Mouse (Mus musculus): ENCODE measurements at regions not wholly inside any gene's neighbourhood (a gene's known extent, or its start where the extent isn't known, plus 50 kb on each side); places are given as distances from the start of the nearest gene placed in this dataset.
"Not testable (repeated sequence)": the region's sequence is repeated elsewhere in the genome, so short reads cannot be mapped to it uniquely, and the experiment has no call there.

DNA sequence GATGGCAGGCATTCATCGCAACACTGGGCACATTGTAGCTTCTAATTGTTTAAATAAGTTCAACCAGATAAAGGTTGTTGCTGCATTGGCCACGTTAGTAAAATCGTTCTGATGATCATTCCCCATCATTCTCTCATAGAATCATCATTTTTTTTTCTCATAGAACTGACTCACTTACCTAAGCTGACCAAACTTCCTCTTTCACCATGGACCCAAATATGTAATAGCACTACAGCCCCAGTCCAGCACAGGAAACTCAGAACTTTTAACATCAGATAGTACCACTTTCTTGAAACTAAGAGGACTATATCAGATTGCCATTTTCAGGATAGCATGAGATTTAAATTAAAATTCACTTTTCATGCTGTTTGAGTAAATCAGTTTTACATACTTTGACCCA lies 82.2 kb upstream of the Anapc15-ps start:
- 95% methylated on average over 3 of the region's 3 CpGs for WGBS
- no peaks in the 10 kb centered on the region for H3K36me3 ChIP-seq (ENCODE audit: control insufficient read depth, insufficient read depth, low read length)
- no peaks in the 10 kb centered on the region for H3K9me3 ChIP-seq (ENCODE audit: control insufficient read depth, low read length)
- no peak overlapping the region for H3K4me3 ChIP-seq (ENCODE audit: low read depth, low read length)
- no peak overlapping the region for H3K9ac ChIP-seq (replicated peaks; ENCODE audit: low read depth, low read length)
- no peak overlapping the region for H3K4me2 ChIP-seq (ENCODE audit: low read depth, low read length)
- H3K4me1 ChIP-seq (ENCODE audit: control insufficient read depth, insufficient read depth, low read length), result no peaks in the 10 kb centered on the region
- no peak overlapping the region for H3K27ac ChIP-seq (ENCODE audit: low read depth, low read length)
- no peaks in the 10 kb centered on the region for H3K27me3 ChIP-seq (ENCODE audit: control insufficient read depth, insufficient read depth, low read length)
- ATAC-seq (ENCODE audit: low read depth), result no peak

DNA sequence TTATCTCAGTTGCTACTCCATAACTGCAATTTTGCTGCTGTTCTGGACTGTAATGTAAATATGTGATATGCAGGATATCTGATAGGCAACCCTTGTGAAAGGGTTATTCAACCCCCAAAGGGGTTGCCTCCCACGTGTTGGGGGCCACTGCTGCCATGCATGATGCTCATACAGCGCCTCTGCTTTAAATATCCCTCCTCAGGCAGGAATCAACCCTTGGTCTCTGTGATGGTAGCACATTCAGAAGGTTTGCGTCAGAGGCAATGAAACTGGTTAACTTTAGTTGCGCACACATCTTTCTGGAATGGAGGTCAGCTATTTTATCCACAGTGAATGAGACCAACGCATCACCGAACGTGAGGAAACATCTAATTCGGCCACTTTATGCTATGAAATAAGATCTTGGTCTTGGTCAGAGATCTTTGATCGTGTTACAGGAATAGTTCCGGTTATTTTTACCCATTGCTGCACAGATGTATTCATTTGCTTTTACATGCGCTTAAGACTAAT lies 80.2 kb upstream of the Anapc15-ps start:
- ATAC-seq (ENCODE audit: low read depth), result no peak
- Histone ChIP-seq H3K4me2 (ENCODE audit: low read depth, low read length) (no peak overlapping the region), H3K27me3 (ENCODE audit: control insufficient read depth, insufficient read depth, low read length) (no peaks in the 10 kb centered on the region), H3K27ac (ENCODE audit: low read depth, low read length) (no peak overlapping the region), H3K9ac (replicated peaks; ENCODE audit: low read depth, low read length) (no peak overlapping the region), H3K9me3 (ENCODE audit: control insufficient read depth, low read length) (no peaks in the 10 kb centered on the region), H3K4me1 (ENCODE audit: control insufficient read depth, insufficient read depth, low read length) (no peaks in the 10 kb centered on the region), H3K36me3 (ENCODE audit: control insufficient read depth, insufficient read depth, low read length) (no peaks in the 10 kb centered on the region), H3K4me3 (ENCODE audit: low read depth, low read length) (no peak overlapping the region)
- WGBS, result 94% methylated on average over 11 of the region's 11 CpGs

DNA sequence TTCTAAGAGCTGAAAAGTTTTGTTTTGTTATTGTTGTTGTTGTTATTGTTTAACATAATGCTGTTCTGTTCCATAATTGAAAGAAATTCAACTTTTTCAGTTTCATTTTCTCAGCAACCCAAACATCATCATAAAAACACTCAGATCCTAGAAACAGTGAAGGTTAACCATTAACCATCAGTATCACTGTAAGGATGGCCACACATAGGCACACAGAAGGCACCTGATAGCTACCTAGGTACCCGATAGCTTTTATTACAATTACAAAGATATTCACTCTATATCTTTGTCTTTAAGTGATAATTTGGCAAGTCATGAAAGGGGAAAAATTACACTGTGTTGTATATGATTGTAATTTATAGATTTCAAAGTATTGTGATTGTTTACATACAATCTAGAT lies 75.1 kb upstream of the Anapc15-ps start:
- Histone ChIP-seq H3K9ac (replicated peaks; ENCODE audit: low read depth, low read length) (no peak overlapping the region), H3K9me3 (ENCODE audit: control insufficient read depth, low read length) (no peaks in the 10 kb centered on the region), H3K27ac (ENCODE audit: low read depth, low read length) (no peak overlapping the region), H3K4me1 (ENCODE audit: control insufficient read depth, insufficient read depth, low read length) (no peaks in the 10 kb centered on the region), H3K4me3 (ENCODE audit: low read depth, low read length) (no peak overlapping the region), H3K27me3 (ENCODE audit: control insufficient read depth, insufficient read depth, low read length) (no peaks in the 10 kb centered on the region), H3K4me2 (ENCODE audit: low read depth, low read length) (no peak overlapping the region), H3K36me3 (ENCODE audit: control insufficient read depth, insufficient read depth, low read length) (no peaks in the 10 kb centered on the region)
- ATAC-seq (ENCODE audit: low read depth), result no peak
- 94% methylated on average over 1 of the region's 1 CpGs for WGBS

DNA sequence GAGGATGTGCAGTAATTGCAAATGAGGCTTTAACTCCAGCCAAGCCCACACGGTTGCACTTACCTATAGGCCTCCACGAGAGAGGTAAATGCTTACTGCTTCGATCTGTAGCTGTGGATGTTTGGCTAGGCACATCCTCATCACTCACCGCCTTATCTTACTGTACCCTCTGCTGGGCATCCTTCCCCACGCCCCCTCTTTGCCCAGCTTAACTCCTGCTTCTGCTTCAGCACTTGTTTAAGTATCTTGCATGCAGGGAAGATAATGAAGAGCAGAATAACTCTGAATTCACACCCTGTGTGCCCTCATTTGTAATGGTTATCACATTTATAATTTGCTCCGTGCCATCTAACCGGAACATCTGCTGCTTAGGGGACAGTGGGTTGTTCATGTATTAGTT lies 74.7 kb upstream of the Anapc15-ps start:
- no peak overlapping the region for H3K4me3 ChIP-seq (ENCODE audit: low read depth, low read length)
- H3K27me3 ChIP-seq (ENCODE audit: control insufficient read depth, insufficient read depth, low read length), result no peaks in the 10 kb centered on the region
- no peak for ATAC-seq (ENCODE audit: low read depth)
- no peaks in the 10 kb centered on the region for H3K36me3 ChIP-seq (ENCODE audit: control insufficient read depth, insufficient read depth, low read length)
- H3K4me2 ChIP-seq (ENCODE audit: low read depth, low read length), result no peak overlapping the region
- H3K4me1 ChIP-seq (ENCODE audit: control insufficient read depth, insufficient read depth, low read length), result no peaks in the 10 kb centered on the region
- no peak overlapping the region for H3K27ac ChIP-seq (ENCODE audit: low read depth, low read length)
- no peak overlapping the region for H3K9ac ChIP-seq (replicated peaks; ENCODE audit: low read depth, low read length)
- no peaks in the 10 kb centered on the region for H3K9me3 ChIP-seq (ENCODE audit: control insufficient read depth, low read length)
- 78% methylated on average over 7 of the region's 7 CpGs for WGBS

DNA sequence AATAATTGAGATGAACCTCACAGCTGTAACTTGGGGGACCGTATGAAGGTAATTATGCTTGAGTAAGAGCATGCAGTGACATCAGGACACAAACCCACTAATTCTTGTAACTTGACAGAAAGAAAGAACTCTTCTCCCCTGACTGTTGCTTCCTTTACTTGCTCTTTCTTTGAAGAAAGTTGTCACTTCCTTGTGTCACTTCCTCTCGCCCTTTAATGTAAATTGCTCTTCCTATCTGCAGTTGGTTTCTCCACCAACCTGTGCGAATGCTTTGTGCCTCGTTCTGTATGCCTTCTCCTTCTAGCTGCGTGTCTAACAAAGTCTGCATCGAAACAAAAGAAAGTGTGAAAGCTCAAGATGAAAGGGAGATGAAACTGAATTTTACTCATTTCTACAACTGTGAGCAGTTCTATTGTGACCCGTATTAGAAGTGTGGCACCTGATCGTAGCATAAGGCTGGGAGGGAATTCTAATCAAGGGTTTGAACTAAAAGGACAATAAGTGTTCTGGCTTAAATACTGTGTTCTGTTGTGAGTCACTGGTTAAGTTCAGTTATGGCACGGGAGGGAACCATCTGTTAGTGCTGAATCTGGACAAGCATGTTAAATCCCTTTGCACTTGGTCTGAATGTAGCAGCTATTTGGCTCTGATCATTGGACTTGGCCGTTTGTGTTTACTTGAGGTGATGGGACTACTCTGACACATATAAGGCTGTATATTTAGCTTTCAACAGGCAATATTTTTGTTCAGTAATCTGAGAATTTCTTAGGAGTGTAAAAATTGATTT lies 72.8 kb upstream of the Anapc15-ps start:
- WGBS, result 73% methylated on average over 10 of the region's 10 CpGs

DNA sequence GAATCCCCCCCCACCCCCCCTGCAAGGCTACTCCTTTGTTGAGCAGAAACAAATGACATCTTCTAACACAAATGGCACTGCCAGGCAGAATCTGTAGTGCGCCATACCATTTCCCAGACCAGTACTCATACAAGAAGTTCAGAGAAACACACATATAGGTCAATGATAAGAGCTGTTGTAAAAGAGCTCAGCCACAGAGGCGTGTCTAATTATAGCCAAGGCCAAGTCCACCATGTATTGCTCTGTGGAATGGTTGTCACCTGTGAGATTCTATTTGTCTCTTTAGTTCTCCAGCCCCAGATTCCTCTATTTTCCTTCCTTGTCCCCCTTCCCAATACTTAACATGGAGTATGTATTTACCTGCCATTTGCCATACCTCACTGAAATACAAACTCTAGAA lies 72.0 kb upstream of the Anapc15-ps start:
- H3K4me2 ChIP-seq (ENCODE audit: low read depth, low read length), result no peak overlapping the region
- ATAC-seq (ENCODE audit: low read depth), result no peak
- no peak overlapping the region for H3K27ac ChIP-seq (ENCODE audit: low read depth, low read length)
- H3K9ac ChIP-seq (replicated peaks; ENCODE audit: low read depth, low read length), result no peak overlapping the region
- no peaks in the 10 kb centered on the region for H3K9me3 ChIP-seq (ENCODE audit: control insufficient read depth, low read length)
- H3K4me3 ChIP-seq (ENCODE audit: low read depth, low read length), result no peak overlapping the region
- no peaks in the 10 kb centered on the region for H3K27me3 ChIP-seq (ENCODE audit: control insufficient read depth, insufficient read depth, low read length)
- WGBS, result 94% methylated on average over 2 of the region's 2 CpGs
- no peaks in the 10 kb centered on the region for H3K36me3 ChIP-seq (ENCODE audit: control insufficient read depth, insufficient read depth, low read length)
- no peaks in the 10 kb centered on the region for H3K4me1 ChIP-seq (ENCODE audit: control insufficient read depth, insufficient read depth, low read length)

More for the DNA sequence above, 72.8 kb upstream of the Anapc15-ps start:
- Histone ChIP-seq H3K36me3 (ENCODE audit: control insufficient read depth, insufficient read depth, low read length) (no peaks in the 10 kb centered on the region), H3K4me2 (ENCODE audit: low read depth, low read length) (no peak overlapping the region), H3K27ac (ENCODE audit: low read depth, low read length) (no peak overlapping the region), H3K4me3 (ENCODE audit: low read depth, low read length) (no peak overlapping the region), H3K27me3 (ENCODE audit: control insufficient read depth, insufficient read depth, low read length) (no peaks in the 10 kb centered on the region), H3K9ac (replicated peaks; ENCODE audit: low read depth, low read length) (no peak overlapping the region), H3K9me3 (ENCODE audit: control insufficient read depth, low read length) (no peaks in the 10 kb centered on the region), H3K4me1 (ENCODE audit: control insufficient read depth, insufficient read depth, low read length) (no peaks in the 10 kb centered on the region)
- ATAC-seq (ENCODE audit: low read depth), result no peak

DNA sequence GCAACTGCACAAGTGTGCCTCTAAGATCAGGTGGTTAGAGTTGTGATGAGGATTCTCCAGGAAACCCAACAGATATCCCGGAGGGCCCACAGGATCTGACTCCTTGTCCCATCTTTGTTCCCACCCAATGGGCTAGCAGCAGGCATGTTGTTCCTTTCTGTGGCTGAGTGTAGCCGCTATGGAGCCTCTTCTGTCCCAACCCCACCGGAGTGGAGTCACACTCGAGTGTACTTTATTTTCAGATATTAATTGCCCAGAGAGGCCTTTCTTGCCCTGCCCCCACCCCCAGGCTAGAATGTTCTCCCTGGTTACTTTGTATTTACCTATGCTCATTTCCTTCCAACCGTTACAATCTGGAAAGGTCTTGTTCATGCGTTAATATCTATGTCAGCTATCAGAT lies 70.4 kb upstream of the Anapc15-ps start:
- H3K9me3 ChIP-seq (ENCODE audit: control insufficient read depth, low read length), result no peaks in the 10 kb centered on the region
- H3K36me3 ChIP-seq (ENCODE audit: control insufficient read depth, insufficient read depth, low read length), result no peaks in the 10 kb centered on the region
- ATAC-seq (ENCODE audit: low read depth), result no peak
- H3K27me3 ChIP-seq (ENCODE audit: control insufficient read depth, insufficient read depth, low read length), result no peaks in the 10 kb centered on the region
- H3K4me3 ChIP-seq (ENCODE audit: low read depth, low read length), result no peak overlapping the region
- H3K27ac ChIP-seq (ENCODE audit: low read depth, low read length), result no peak overlapping the region
- no peak overlapping the region for H3K4me2 ChIP-seq (ENCODE audit: low read depth, low read length)
- no peaks in the 10 kb centered on the region for H3K4me1 ChIP-seq (ENCODE audit: control insufficient read depth, insufficient read depth, low read length)
- H3K9ac ChIP-seq (replicated peaks; ENCODE audit: low read depth, low read length), result no peak overlapping the region
- WGBS, result 89% methylated on average over 6 of the region's 6 CpGs

DNA sequence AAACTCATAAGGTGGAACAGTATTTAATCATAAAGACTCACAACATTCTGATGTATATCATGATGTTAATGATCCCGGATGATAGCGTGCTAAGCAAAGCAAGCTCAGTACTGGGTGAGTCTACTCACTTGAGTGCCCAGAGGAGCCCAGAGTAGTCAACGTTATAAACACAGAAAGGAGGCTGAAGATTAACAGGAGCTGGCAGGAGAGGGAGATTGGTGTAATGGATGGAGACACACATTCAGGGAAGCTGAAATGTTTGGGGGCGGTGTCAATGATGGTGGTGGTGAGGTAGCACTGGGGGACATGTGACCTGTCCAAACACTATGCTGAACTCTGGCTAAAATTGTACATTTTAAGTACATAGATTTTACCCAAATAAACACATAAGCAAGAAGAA lies 66.2 kb upstream of the Anapc15-ps start:
- Histone ChIP-seq H3K9me3 (ENCODE audit: control insufficient read depth, low read length) (no peaks in the 10 kb centered on the region), H3K27ac (ENCODE audit: low read depth, low read length) (no peak overlapping the region), H3K4me1 (ENCODE audit: control insufficient read depth, insufficient read depth, low read length) (no peaks in the 10 kb centered on the region), H3K4me3 (ENCODE audit: low read depth, low read length) (no peak overlapping the region), H3K27me3 (ENCODE audit: control insufficient read depth, insufficient read depth, low read length) (no peaks in the 10 kb centered on the region), H3K9ac (replicated peaks; ENCODE audit: low read depth, low read length) (no peak overlapping the region), H3K4me2 (ENCODE audit: low read depth, low read length) (no peak overlapping the region), H3K36me3 (ENCODE audit: control insufficient read depth, insufficient read depth, low read length) (no peaks in the 10 kb centered on the region)
- 96% methylated on average over 4 of the region's 4 CpGs for WGBS
- no peak for ATAC-seq (ENCODE audit: low read depth)

DNA sequence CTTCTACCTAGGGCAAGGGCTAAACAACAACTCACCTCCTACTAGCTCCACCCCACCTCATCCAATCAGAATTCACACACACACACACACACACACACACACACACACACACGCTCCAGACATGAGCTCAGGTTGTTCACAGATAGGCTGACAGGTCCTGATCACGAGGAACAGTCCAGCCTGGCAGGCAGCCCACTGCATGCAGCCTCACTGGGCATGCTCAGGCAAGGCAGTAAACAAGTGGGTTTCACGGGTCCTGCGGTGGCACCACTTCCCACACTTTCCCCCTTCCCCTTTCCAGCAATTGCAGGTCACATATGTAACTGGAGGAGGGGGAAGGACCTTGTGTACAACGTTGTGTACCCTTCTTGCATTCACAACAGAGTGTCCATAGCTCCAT lies 63.5 kb upstream of the Anapc15-ps start:
- H3K9ac ChIP-seq (replicated peaks; ENCODE audit: low read depth, low read length); H3K9me3 ChIP-seq (ENCODE audit: control insufficient read depth, low read length); H3K4me2 ChIP-seq (ENCODE audit: low read depth, low read length); H3K4me1 ChIP-seq (ENCODE audit: control insufficient read depth, insufficient read depth, low read length); H3K27me3 ChIP-seq (ENCODE audit: control insufficient read depth, insufficient read depth, low read length); ATAC-seq (ENCODE audit: low read depth); H3K27ac ChIP-seq (ENCODE audit: low read depth, low read length); H3K36me3 ChIP-seq (ENCODE audit: control insufficient read depth, insufficient read depth, low read length); H3K4me3 ChIP-seq (ENCODE audit: low read depth, low read length): not testable (repeated sequence)
- WGBS, result 91% methylated on average over 5 of the region's 5 CpGs

All from neural tube, embryonic 14.5 days (tissue).